Mouse (Mus musculus) adrenal gland, postnatal 36 days (tissue): ENCODE measurements around the gene Gm17304. TPM values are rescaled to one million over a fixed set of nuclear protein-coding genes. Genes with fewer than 3 reads are reported as not detected.

ENCODE experiments used
- DNase-seq, 2 experiments: peaks; one replicate each; pipeline ENCODE4 v3.0.0; 2021; ENCODE audit warnings: mixed read lengths in 1 of 2
- total RNA-seq, 2 experiments: library from RNA; stranded (reverse); gene quantifications; 2 replicates each; pipeline ENCODE4 v1.2.3; 2021

Gene Gm17304
- total RNA-seq, 2 experiments from 2014 or later: not detected

DNA sequence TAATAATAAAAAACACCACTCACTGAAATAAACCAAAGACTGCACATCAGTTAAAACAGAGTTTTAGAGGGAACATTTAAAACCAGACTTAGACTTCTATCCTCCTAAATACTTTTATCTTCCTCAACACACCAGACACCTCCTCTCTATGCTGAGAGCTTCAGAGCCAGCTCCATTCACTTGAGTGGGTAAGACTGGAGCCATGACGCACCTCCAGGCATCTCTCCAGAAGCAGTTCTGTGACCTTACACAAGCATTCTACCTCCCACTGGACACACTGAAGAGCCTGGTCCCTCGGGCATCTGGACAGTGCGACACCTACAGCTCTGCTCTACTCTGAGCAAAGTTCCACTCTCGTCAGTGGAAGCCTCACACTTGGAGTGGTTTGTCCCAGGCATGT, 14.4 kb downstream of the Gm17304 start:
- no peak for DNase-seq

DNA sequence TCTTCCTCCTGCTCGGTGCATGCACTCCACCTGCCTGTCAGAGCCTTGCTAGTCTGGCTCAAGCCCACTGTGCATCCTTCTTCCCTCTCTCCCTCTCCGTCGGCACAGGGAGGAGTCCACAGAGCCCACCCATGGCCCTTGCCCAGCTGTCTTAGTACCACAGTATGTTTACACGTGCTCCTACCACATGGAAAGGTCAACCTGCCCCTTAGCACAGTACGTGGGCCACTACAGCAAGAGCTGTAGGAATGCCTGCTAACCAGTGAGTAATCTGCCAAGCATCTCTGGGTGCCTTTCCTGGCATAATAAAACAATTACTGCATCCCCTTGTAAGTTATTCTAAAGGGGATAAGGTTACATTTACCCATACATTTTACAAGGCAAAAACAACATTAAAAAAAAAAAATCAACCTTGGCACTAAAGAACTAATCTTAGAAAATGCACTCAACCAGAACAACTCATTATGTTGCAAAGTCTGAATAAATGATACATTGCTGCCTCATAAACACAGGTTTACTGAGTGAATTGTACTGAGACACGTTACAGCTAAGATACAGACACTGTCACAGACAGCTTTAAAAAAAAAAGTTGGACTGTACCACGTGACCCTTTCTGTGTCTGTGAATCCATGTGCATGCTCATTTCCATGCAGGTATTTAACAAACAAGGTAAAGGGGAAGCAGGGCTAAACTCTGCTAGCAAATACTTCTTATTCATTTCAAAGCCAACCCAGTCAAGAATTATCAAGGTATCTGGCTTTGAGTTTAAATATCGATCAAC, 19.7 kb downstream of the Gm17304 start:
- no peak for DNase-seq

DNA sequence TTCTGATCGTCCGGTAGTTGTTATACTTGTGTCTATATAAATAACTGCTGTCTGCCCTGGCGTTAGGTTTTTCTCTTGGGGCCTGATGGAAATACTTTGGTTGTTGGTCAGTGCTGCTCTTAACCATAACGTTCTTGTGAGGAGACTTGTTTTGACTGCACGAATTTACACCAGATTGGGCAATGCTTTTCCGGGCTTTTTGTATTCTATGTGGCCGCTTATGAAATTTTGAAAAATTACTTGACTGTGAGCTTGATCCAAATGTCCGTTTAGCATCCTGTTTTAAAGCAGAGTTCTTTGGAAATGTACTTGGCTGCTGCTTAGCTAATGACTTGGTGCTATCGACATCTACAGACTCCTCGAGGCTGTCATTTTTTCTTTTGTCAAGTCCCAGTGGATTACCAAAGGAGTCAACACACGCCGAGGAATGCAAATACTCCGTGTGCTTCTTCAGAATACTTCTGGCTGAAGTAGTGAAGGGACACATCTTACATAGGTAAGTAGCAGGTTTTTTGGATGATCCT, 27.6 kb downstream of the Gm17304 start:
- no peak for DNase-seq

DNA sequence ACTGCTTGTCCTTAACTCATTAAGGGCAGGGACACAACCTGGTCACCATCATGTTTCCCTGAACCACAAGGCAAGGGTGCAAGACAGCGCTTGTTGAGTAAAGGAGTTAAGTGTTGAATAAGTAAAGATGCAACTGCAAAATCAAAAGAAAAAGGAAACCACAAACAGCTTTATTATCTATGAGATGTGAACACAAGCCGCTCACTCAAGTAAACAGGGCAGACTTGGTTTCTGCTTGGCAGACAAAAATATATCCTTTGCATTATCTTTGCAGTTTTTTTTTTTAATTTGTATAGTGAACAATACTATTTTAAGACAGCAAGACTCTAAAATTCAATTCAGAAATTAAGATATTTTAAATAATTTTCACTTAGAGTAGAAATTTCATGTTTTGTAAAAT, 30.7 kb downstream of the Gm17304 start:
- DNase-seq: no peak

DNA sequence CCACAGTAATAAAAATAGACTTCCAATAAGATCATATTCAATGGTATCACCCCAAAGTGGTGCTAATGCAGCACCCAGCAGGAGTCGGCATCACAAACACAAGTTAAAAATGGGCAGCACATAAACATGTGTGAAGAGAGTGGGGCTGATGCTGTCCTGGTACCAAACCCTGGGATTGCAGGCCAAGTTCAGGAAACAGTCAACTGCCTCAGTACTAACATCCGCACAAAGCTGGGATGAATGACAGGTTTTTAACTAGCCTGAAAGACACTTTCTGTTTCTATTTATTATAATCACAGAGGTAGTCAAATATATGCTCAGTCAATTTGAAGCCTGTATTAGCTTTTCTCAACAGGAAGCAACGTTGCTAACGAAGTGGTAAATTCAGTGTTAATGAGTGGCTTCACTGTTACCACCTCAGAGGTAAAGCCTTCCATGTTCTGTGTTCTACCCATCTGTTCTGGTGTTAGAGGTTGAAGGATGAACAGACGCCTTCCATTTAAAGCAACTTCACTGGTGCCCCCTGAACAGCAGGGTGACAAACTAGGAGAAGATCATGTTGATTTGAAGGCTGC, 31.4 kb downstream of the Gm17304 start:
- DNase-seq: no peak

DNA sequence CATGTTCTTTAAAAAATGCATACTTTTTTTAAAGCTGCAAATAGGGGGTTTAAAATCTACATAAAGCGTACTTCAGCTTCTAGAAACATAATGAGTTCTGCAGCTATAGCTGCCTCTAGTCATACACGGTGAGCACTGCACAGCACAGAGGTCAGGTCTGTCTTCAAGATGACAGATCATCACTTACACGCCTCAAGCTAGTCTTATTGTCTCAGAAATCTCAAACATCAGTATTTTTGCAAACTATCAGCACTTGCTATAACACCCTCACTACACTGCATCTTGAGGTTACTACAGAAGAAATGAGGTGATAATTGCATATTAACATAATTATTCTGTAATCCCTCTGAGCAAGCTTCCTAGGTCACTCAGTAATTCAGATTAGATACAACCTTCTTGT, 33.0 kb downstream of the Gm17304 start:
- no peak for DNase-seq

DNA sequence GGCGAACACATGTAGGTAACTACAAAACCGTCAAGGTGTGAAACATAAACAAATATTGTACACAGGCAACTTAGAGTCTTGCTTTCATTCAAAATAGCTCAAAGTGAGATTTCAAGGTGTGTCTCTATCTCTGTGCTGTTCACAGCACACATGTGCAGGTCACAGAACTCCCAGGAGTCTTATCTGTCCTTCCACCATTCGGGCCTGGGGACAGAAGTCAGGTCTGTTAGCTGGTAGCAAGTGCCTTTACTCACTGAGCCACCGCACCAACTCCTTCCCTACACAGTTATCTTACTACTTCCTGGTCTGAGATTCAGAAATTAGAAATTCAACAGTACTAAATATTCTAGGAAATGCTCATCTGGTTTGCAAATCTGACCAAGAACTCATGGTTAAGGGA, 34.5 kb downstream of the Gm17304 start:
- no peak for DNase-seq

DNA sequence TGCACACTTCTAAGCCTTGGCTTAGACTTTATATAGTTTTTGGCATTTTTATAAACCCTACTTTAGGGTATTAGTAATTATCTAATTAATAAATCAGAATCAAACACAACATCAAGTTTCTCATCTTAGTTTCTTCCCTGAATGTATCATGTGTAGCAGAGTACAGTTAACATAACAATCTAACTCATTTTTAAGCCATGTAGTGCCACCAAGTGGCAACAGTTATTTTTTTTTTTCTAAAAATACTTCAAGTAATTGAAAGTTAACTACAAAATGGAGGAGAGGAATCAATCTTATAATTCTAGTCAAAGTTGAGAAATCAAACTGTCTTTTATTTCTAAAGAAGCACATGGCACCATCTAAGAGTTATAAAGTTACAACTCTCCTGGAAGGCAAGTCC, 40.5 kb downstream of the Gm17304 start:
- DNase-seq: no peak

DNA sequence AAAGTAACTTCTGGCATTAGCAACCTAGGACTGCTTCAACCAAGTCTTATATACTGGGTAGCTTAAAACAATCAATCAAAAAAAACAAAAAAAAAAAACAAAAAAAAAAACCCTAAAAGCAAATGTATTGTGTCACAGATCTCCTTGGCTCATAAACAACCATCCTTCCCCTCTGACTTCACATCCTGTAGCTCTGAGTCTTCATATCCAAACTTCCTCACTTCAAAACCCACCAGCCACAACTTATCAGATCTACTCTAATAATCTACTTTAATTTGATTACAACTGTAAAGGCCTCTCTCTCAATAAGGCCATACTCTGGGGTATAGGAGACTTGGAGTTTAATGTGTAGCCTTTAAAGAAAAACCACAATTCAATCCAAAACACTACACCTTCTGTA, 41.1 kb downstream of the Gm17304 start:
- DNase-seq: no peak

DNA sequence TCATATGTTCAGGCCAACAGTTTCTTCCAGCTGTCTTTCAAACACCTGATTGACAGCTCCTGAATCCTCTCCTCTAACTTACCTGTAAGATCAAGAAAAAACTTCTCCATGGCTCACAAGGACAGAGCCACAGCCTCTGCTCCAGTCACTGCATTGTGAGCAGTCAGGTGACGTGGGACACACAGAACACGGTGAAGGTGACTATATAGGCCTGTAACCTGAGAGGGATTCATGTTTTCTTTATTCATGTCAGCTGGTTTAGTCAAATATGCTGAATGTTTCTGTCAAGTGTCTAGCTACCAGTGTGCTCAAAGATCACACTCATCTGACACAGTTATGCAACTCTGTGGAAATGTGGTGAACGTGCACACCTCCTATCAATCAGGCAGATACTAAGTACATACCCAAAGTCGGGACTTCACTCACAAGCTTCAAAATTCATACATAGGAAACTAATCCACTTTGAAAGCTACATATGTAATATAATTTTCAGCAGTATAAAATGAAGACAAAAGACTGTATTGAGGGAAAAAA, 43.4 kb downstream of the Gm17304 start:
- no peak for DNase-seq

DNA sequence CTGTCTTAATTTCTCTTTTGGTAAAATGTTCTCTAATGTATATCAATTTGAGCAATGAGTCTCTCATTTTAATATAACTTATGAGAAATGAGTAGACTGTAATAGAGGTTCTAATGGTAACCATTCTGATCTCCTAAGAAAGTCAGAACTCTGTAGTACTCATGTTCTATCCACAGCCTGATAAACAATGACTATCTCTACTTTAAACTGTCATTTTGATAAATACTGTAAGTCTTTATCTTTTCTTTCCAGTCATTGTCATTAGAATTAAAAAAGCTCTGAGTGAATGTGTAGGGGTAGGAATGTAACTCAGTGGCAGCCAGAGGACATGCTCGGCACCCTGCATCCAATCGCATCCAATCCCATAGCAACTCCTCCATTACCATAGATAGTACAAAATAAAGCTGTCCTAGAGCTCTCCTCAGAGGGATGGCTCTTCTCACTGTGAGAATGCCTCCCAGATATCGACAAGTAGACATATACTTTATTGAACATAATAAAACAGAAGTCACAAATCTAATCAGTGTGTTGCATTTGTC, 44.0 kb downstream of the Gm17304 start:
- DNase-seq: no peak

Other genes with a start within 250 kb of the Gm17304 start
- gene Barhl2, start 150.9 kb upstream of the Gm17304 start, total RNA-seq: not detected
- gene Zfp644, start 88.2 kb downstream of the Gm17304 start, total RNA-seq: 10 to 100 TPM; 68.9 to 70.1 TPM